Comparison of ENCODE assay signal across 8 mouse cellular contexts in the genomic region with DNA sequence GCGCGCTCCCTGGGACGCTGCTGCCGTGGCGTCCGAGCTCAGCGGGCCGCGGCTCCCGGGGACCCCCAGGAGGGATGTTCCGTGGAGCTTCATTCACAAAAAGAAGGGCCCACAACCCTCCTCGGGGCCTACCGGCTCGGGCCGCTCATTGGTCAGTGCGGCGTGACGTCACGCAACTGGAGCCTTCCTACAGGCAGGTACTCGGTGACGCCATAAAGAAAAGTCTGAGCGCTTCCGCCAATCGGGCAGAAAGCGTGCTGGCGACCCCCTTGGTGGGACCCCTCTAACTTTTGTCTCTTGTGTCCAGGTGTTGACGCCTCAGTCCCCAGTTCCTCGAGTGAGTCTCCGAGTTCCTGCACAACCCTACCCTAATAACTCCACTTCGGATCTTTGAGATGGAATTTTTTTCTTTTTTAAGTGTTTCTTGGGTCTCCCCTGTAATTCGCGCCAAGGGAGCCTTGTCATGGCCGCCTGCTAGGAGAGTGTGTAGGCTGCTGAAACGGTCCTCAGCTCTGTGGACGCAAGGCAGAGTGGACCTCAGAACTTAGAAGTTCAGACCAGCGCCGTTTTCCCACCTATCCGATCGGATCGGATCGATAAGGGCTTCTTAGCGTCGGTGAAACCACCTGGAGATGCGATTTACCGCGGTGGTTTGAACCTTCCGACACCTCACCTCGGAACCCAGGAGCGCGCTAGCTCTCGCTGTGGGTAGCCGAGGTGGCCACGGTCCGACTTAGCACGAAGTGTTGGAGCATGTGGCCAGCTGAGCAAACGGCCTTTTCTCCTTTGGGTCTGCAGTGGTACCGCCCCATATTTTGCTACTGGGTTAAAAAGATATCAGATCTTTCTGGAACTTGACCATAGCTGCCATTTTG. TPM values are rescaled to one million over a fixed set of nuclear protein-coding genes. Genes with fewer than 3 reads are reported as not detected.
DNase-seq lines count a peak whose midpoint lies in the region; ATAC-seq and TF ChIP-seq lines count a peak whose summit lies in the region.

A gene (minus strand): TSS at position 412 of the 875 bp plus-strand sequence.

- no peak within 1 kb of the TSS; the same call in 1 of the 2 replicates for H3K27ac ChIP-seq in bone marrow, adult 2 months (ENCODE audit: control insufficient read depth, insufficient read depth, low read depth, low read length, poor library complexity)
- no peak within 1 kb of the TSS for H3K27ac ChIP-seq in embryonic facial prominence, embryonic 14.5 days (replicated peaks; ENCODE audit: low read depth, low read length)
- H3K27ac ChIP-seq in heart, embryonic 14.5 days (replicated peaks in 1 of 2; ENCODE audit: control insufficient read depth in 1 of 2, insufficient read depth in 1 of 2, low read depth in 2 of 2, low read length in 2 of 2): no peak within 1 kb of the TSS
- H3K27ac ChIP-seq in kidney, postnatal 0 days: no peak within 1 kb of the TSS
- no peak within 1 kb of the TSS for H3K27ac ChIP-seq in liver, embryonic 12.5 days
- H3K27ac ChIP-seq in stomach, embryonic 14.5 days (ENCODE audit: low read length): peak within 1 kb of the TSS; percentile 24

- H3K79me2 ChIP-seq in C2C12 (ENCODE audit: control insufficient read depth, insufficient read depth): peaks cover 23% of the 10 kb centered on the region

- DNase-seq in embryonic facial prominence, embryonic 14.5 days (ENCODE audit: low spot score): peak; percentile 97
- peak; percentile 78 for DNase-seq in kidney, postnatal 0 days (ENCODE audit: low spot score)
- DNase-seq in naive thymus-derived CD4-positive, alpha-beta T cell, adult 2 months (ENCODE audit: low read depth): peak; percentile 71

- peak within 1 kb of the TSS; percentile 78 for H3K9ac ChIP-seq in embryonic facial prominence, embryonic 14.5 days (ENCODE audit: low read depth, low read length)
- peak within 1 kb of the TSS; percentile 76 for H3K9ac ChIP-seq in heart, embryonic 14.5 days (ENCODE audit: low read length)
- H3K9ac ChIP-seq in kidney, postnatal 0 days (ENCODE audit: low read depth, low read length): peak within 1 kb of the TSS; percentile 65
- H3K9ac ChIP-seq in liver, embryonic 12.5 days: peak within 1 kb of the TSS; percentile 69
- peak within 1 kb of the TSS; percentile 76 for H3K9ac ChIP-seq in stomach, embryonic 14.5 days (replicated peaks; ENCODE audit: low read depth, low read length)

- H3K9me3 ChIP-seq in embryonic facial prominence, embryonic 14.5 days (ENCODE audit: control insufficient read depth, low read length): no peaks in the 10 kb centered on the region
- H3K9me3 ChIP-seq in heart, embryonic 14.5 days (ENCODE audit: control insufficient read depth, low read length): no peaks in the 10 kb centered on the region
- H3K9me3 ChIP-seq in kidney, postnatal 0 days (replicated peaks; ENCODE audit: low read length): no peaks in the 10 kb centered on the region
- no peaks in the 10 kb centered on the region for H3K9me3 ChIP-seq in liver, embryonic 12.5 days (replicated peaks)
- no peaks in the 10 kb centered on the region for H3K9me3 ChIP-seq in stomach, embryonic 14.5 days (ENCODE audit: control insufficient read depth, low read depth, low read length)

- WGBS in bone marrow, adult 2 months: 3% methylated on average over 57 of the region's 57 CpGs
- WGBS in embryonic facial prominence, embryonic 14.5 days: 1% methylated on average over 56 of the region's 57 CpGs
- under 1% methylated on average over 57 of the region's 57 CpGs for WGBS in heart, embryonic 14.5 days
- 1% methylated on average over 55 of the region's 57 CpGs for WGBS in kidney, postnatal 0 days
- 2% methylated on average over 57 of the region's 57 CpGs for WGBS in liver, embryonic 12.5 days (ENCODE audit: insufficient replicate concordance)
- 1% methylated on average over 52 of the region's 57 CpGs for WGBS in stomach, embryonic 14.5 days

- peak within 1 kb of the TSS; percentile 99 for H3K4me2 ChIP-seq in embryonic facial prominence, embryonic 14.5 days (ENCODE audit: low read depth, low read length)
- peak within 1 kb of the TSS; percentile 100 for H3K4me2 ChIP-seq in heart, embryonic 14.5 days (ENCODE audit: low read length)
- H3K4me2 ChIP-seq in kidney, postnatal 0 days (ENCODE audit: low read length): peak within 1 kb of the TSS; percentile 100
- peak within 1 kb of the TSS; percentile 99 for H3K4me2 ChIP-seq in liver, embryonic 12.5 days
- peak within 1 kb of the TSS; percentile 100 for H3K4me2 ChIP-seq in stomach, embryonic 14.5 days (replicated peaks; ENCODE audit: low read depth, low read length)

- ATAC-seq in embryonic facial prominence, embryonic 14.5 days (ENCODE audit: low read depth): peak; percentile 96
- peak; percentile 88 for ATAC-seq in heart, embryonic 14.5 days (ENCODE audit: insufficient number of reproducible peaks, insufficient read depth, low FRiP score, low read depth)
- peak; percentile 91 for ATAC-seq in kidney, postnatal 0 days (replicated peaks; ENCODE audit: low FRiP score, low read depth)
- ATAC-seq in liver, embryonic 12.5 days: peak; percentile 89
- ATAC-seq in stomach, embryonic 14.5 days (ENCODE audit: insufficient number of reproducible peaks, insufficient read depth, low FRiP score, low read depth): peak; percentile 95

- no peaks in the 10 kb centered on the region for H3K27me3 ChIP-seq in C2C12 (ENCODE audit: control insufficient read depth, insufficient read depth, insufficient read length)
- H3K27me3 ChIP-seq in embryonic facial prominence, embryonic 14.5 days (replicated peaks; ENCODE audit: control insufficient read depth, insufficient read depth, low read length): no peaks in the 10 kb centered on the region
- H3K27me3 ChIP-seq in heart, embryonic 14.5 days (ENCODE audit: control insufficient read depth, insufficient read depth, low read length): no peaks in the 10 kb centered on the region
- no peaks in the 10 kb centered on the region for H3K27me3 ChIP-seq in kidney, postnatal 0 days (ENCODE audit: insufficient read depth, low read length)
- H3K27me3 ChIP-seq in liver, embryonic 12.5 days (replicated peaks): peaks cover 44% of the 10 kb centered on the region
- H3K27me3 ChIP-seq in stomach, embryonic 14.5 days (ENCODE audit: control insufficient read depth, insufficient read depth, low read length): no peaks in the 10 kb centered on the region

- no peaks in the 10 kb centered on the region for H3K36me3 ChIP-seq in C2C12 (ENCODE audit: control insufficient read depth, insufficient read depth)
- H3K36me3 ChIP-seq in embryonic facial prominence, embryonic 14.5 days (ENCODE audit: control insufficient read depth, insufficient read depth, low read length): no peaks in the 10 kb centered on the region
- no peaks in the 10 kb centered on the region for H3K36me3 ChIP-seq in heart, embryonic 14.5 days (ENCODE audit: control insufficient read depth, insufficient read depth, low read length)
- H3K36me3 ChIP-seq in kidney, postnatal 0 days (ENCODE audit: insufficient read depth, low read length): no peaks in the 10 kb centered on the region
- no peaks in the 10 kb centered on the region for H3K36me3 ChIP-seq in liver, embryonic 12.5 days
- H3K36me3 ChIP-seq in stomach, embryonic 14.5 days (ENCODE audit: control insufficient read depth, insufficient read depth, low read length): no peaks in the 10 kb centered on the region

- TF ChIP-seq POLR2A in bone marrow, adult 2 months (IDR thresholded peaks at IDR 0.05; ENCODE audit: borderline replicate concordance, control insufficient read depth, low read depth, low read length): no peak

- peak within 1 kb of the TSS; percentile 63 for H3K4me3 ChIP-seq in C2C12 (ENCODE audit: insufficient read depth, poor library complexity, severe bottlenecking)
- H3K4me3 ChIP-seq in bone marrow, adult 2 months (replicated peaks; ENCODE audit: control insufficient read depth, low read depth, low read length): peak within 1 kb of the TSS; percentile 43
- H3K4me3 ChIP-seq in embryonic facial prominence, embryonic 14.5 days (ENCODE audit: low read depth, low read length): peak within 1 kb of the TSS; percentile 85
- H3K4me3 ChIP-seq in heart, embryonic 14.5 days (ENCODE audit: control insufficient read depth in 1 of 2, insufficient read depth in 1 of 2, low read depth in 1 of 2, low read length in 2 of 2): peak within 1 kb of the TSS; percentile 62 to 77
- H3K4me3 ChIP-seq in kidney, postnatal 0 days (replicated peaks; ENCODE audit: low read depth, low read length): peak within 1 kb of the TSS; percentile 77
- H3K4me3 ChIP-seq in liver, embryonic 12.5 days: peak within 1 kb of the TSS; percentile 75
- H3K4me3 ChIP-seq in stomach, embryonic 14.5 days (ENCODE audit: low read depth, low read length): peak within 1 kb of the TSS; percentile 78

- TF ChIP-seq CTCF in C2C12 (IDR thresholded peaks at IDR 0.05; ENCODE audit: control insufficient read depth, insufficient read depth, insufficient read length): no peak
- TF ChIP-seq CTCF in bone marrow, adult 2 months (IDR thresholded peaks at IDR 0.05; ENCODE audit: control insufficient read depth, insufficient read depth, low read length): no peak
- TF ChIP-seq CTCF in kidney, postnatal 0 days (IDR thresholded peaks at IDR 0.05; ENCODE audit: low read depth): no peak

- peak within 1 kb of the TSS; percentile 58 for H3ac ChIP-seq in C2C12 (ENCODE audit: control insufficient read depth, insufficient read length, low read depth)

- H3K4me1 ChIP-seq in bone marrow, adult 2 months (ENCODE audit: control insufficient read depth, insufficient read depth, low read length): no peaks in the 10 kb centered on the region; the same call in 1 of the 2 replicates
- no peaks in the 10 kb centered on the region; the same call in 1 of the 2 replicates for H3K4me1 ChIP-seq in embryonic facial prominence, embryonic 14.5 days (ENCODE audit: control insufficient read depth, insufficient read depth, low read length)
- peaks cover 9 to 10% of the 10 kb centered on the region in 2 experiments; a peak in 3 of 4 replicates for H3K4me1 ChIP-seq in heart, embryonic 14.5 days (ENCODE audit: control insufficient read depth in 2 of 2, insufficient read depth in 2 of 2, low read length in 2 of 2)
- H3K4me1 ChIP-seq in kidney, postnatal 0 days (replicated peaks; ENCODE audit: insufficient read depth, low read length): peaks cover 14% of the 10 kb centered on the region; the same call in 1 of the 2 replicates
- H3K4me1 ChIP-seq in liver, embryonic 12.5 days: peaks cover 31% of the 10 kb centered on the region
- H3K4me1 ChIP-seq in stomach, embryonic 14.5 days (ENCODE audit: control insufficient read depth, insufficient read depth, low read length): peaks cover 8% of the 10 kb centered on the region; the same call in 1 of the 2 replicates

- H3K79me3 ChIP-seq in C2C12 (ENCODE audit: low read depth): peaks cover 5% of the 10 kb centered on the region

RNA-seq across cellular contexts. Expression of the gene that starts here (rescaled TPM):
- 4.7 TPM for polyA plus RNA-seq in C2C12 (2012; fragmentation: generic; extraction: Trizol)
- 0.42 and 1.7 TPM in 2 replicates for polyA plus RNA-seq in bone marrow, adult 2 months (2011; ENCODE audit: insufficient read depth, insufficient read length, low replicate concordance, missing spikeins)
- polyA plus RNA-seq in embryonic facial prominence, embryonic 14.5 days (2014; fragmentation: Nextera tagmentation; extraction: Ambion mirVana): 12.7 and 14.7 TPM in 2 replicates
- 15.7 and 21.0 TPM in 2 replicates for polyA plus RNA-seq in heart, embryonic 14.5 days (2014; fragmentation: Nextera tagmentation; extraction: Ambion mirVana)
- polyA plus RNA-seq in kidney, postnatal 0 days (2015; fragmentation: Nextera tagmentation; extraction: Ambion mirVana): 7.3 and 8.5 TPM in 2 replicates
- polyA plus RNA-seq in liver, embryonic 12.5 days (2016; fragmentation: Nextera tagmentation; extraction: Ambion mirVana): 9.5 and 10.7 TPM in 2 replicates
- polyA plus RNA-seq in stomach, embryonic 14.5 days (2014; fragmentation: Nextera tagmentation; extraction: Ambion mirVana): 43.9 and 46.0 TPM in 2 replicates
